Mouse (Mus musculus) megakaryocyte-erythroid progenitor cell, adult 5 weeks (primary cell): ENCODE results near the gene Scd4. TPM values are rescaled to one million over a fixed set of nuclear protein-coding genes. Genes with fewer than 3 reads are reported as not detected.

Experiments
- polyA plus RNA-seq: library from polyadenylated mRNA; stranded (reverse); fragments of >175 nt; gene quantifications from 2 replicates; pipeline ENCODE4 v1.2.3, GENCODE M21; 2012

Scd4 gene
- 0.02 and 0.04 TPM in 2 replicates for polyA plus RNA-seq

DNA sequence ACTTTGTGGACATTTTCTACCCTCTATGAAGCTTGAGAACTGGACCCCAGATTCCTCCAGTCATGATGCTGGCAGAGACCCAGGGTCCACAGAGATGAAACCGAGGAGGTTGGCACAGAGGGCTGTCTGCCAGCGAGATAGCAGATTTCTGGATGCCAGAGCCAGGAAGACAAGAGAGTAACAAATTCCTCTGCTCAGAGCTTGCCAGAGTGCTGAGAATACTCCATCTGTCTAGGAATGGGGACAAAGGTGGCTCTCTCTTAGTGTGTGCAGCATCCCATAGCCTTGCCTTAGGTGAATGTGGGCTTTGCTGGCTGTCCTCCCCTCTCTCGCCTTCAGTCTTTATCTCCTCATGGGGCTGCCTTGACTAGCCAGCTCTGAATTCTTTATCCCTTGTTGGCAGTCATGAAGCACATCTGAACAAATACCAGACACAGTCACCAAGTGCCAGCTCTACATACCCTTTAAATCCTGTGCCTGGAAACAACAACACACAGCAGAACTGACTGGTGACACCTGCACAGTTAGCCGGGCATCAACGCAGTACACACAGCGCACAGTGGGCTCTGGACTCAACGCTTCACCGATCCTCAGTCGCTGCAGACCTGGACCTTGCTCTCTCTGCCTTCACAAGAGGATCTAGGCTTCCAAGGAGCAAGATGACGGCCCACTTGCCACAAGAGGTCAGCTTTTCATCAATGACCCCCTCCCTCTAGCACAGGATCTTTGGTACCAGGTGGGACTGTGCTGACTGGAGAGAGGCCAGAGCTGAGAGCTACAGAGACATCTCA is at the start of gene Scd4:
Gene Scd4 (plus strand): TSS at position 260 of the 791 bp plus-strand sequence.

DNA sequence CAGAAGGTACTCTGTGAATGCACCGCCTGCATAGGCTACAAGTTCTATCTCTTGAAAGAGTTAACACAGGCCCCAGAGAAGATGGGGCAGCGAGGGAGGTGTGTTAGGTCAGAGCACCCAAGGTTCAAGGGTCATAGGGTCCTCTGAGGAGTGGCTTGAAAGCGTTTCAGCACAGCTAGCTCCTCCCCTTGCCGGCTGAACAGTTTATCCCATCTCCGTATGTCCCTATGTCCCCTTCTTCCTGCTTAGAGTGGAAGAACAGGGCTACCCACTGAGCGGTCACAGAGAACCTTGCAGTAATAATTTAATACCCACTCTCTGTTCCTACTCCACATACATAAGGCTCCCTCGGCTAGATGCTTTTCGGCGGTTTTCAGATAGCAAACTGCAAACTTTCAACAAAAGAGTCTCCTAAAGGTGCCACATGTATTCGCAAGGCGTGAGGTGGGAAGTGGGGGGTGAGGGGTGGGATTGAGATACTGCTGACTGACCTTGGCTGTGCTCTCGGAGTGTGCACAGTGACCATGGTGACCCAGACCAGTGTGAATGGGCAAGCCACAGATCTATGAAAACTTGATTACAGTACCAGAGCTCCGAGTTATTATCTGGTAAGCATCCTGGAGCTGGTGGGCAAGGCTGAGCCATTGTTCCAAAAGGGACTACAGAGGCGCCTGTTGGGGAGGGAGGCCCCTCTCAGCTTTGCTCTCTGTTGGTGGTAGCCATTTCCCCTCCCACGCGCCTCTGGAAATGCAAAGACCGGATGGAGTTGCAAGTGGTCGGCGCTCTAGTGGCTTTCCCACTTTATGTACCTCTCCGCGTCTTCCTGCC is 39.7 kb upstream of the Scd4 start, which contains the start of gene Scd2:
Gene Scd2 (plus strand): TSS at position 734 of the 828 bp plus-strand sequence.

Other genes starting within 250 kb of the Scd4 start
- 14.5 TPM in 2 replicates for gene Chuk, start 225.6 kb upstream of the Scd4 start, polyA plus RNA-seq
- gene Cwf19l1, start 197.2 kb upstream of the Scd4 start, polyA plus RNA-seq = 5.7 and 6.5 TPM in 2 replicates
- gene Bloc1s2, start 186.6 kb upstream of the Scd4 start, polyA plus RNA-seq = 179 and 203 TPM in 2 replicates
- gene Pkd2l1, start 140.7 kb upstream of the Scd4 start, polyA plus RNA-seq = not detected in 2 replicates
- gene Scd3, start 129.8 kb upstream of the Scd4 start, polyA plus RNA-seq = not detected in 2 replicates
- 9.7 and 10.6 TPM in 2 replicates for gene Scd2, start 39.4 kb upstream of the Scd4 start, polyA plus RNA-seq
- 1.4 and 3.9 TPM in 2 replicates for gene Scd1, start 74.8 kb downstream of the Scd4 start, polyA plus RNA-seq
- not detected in 2 replicates for gene Wnt8b, start 160.4 kb downstream of the Scd4 start, polyA plus RNA-seq
- 2.9 and 3.6 TPM in 2 replicates for gene Sec31b, start 212.8 kb downstream of the Scd4 start, polyA plus RNA-seq
- not detected in 2 replicates for gene Gm20538, start 219.7 kb downstream of the Scd4 start, polyA plus RNA-seq
- 180 TPM in 2 replicates for gene Ndufb8, start 222.3 kb downstream of the Scd4 start, polyA plus RNA-seq
- gene Hif1an, start 229.8 kb downstream of the Scd4 start, polyA plus RNA-seq = 13.6 and 15.6 TPM in 2 replicates